Comparison of ENCODE assay signal across 7 mouse cellular contexts in genomic region chr7:49974841-49975440, GRCm38 (mm10). TPM values are rescaled to one million over a fixed set of nuclear protein-coding genes. Genes with fewer than 3 reads are reported as not detected.
DNase-seq lines count a peak whose midpoint lies in the region; ATAC-seq and TF ChIP-seq lines count a peak whose summit lies in the region.

Gene Nell1, plus strand, starts transcription at chr7:49974864.

- no peaks in the 10 kb centered on the region for H3K4me1 ChIP-seq in lung, embryonic 14.5 days (ENCODE audit: insufficient read depth)
- no peaks in the 10 kb centered on the region for H3K4me1 ChIP-seq in embryonic fibroblast, embryonic 13.5 days (ENCODE audit: control insufficient read depth, insufficient read depth, low read length)
- peaks cover 15% of the 10 kb centered on the region; the same call in 1 of the 2 replicates for H3K4me1 ChIP-seq in intestine, embryonic 15.5 days (replicated peaks)
- H3K4me1 ChIP-seq in midbrain, embryonic 11.5 days (ENCODE audit: control insufficient read depth, insufficient read depth, low read length), result peaks cover 9% of the 10 kb centered on the region

- H3K27ac ChIP-seq in lung, embryonic 14.5 days (ENCODE audit: low read depth), result no peak within 1 kb of the TSS
- no peak within 1 kb of the TSS for H3K27ac ChIP-seq in embryonic fibroblast, embryonic 13.5 days (ENCODE audit: insufficient read depth, low read length)
- no peak within 1 kb of the TSS for H3K27ac ChIP-seq in intestine, embryonic 15.5 days
- H3K27ac ChIP-seq in midbrain, embryonic 11.5 days (ENCODE audit: low read depth, low read length), result no peak within 1 kb of the TSS

- 2% methylated on average over 51 of the region's 52 CpGs for WGBS in lung, embryonic 14.5 days
- under 1% methylated on average over 50 of the region's 52 CpGs for WGBS in intestine, embryonic 15.5 days
- WGBS in midbrain, embryonic 11.5 days, result under 1% methylated on average over 52 of the region's 52 CpGs

- H3K36me3 ChIP-seq in lung, embryonic 14.5 days (ENCODE audit: insufficient read depth), result no peaks in the 10 kb centered on the region
- H3K36me3 ChIP-seq in intestine, embryonic 15.5 days, result no peaks in the 10 kb centered on the region
- no peaks in the 10 kb centered on the region for H3K36me3 ChIP-seq in midbrain, embryonic 11.5 days (ENCODE audit: control insufficient read depth, insufficient read depth, low read length)

- peak; percentile 45 for DNase-seq in lung, embryonic 14.5 days
- no peak for DNase-seq in lung, postnatal 36 days
- DNase-seq in midbrain, embryonic 11.5 days (ENCODE audit: low spot score, missing footprints), result peak; percentile 95
- DNase-seq in yolk sac, embryonic 10.5 days (ENCODE audit: low spot score), result peak; percentile 12
- no peak for DNase-seq in adrenal gland, adult 8-10 months

- TF ChIP-seq POLR2A in embryonic fibroblast, embryonic 13.5 days (IDR thresholded peaks at IDR 0.05; ENCODE audit: low read depth, low read length), result no peak

- peak; percentile 10; the same call in 1 of the 2 replicates for TF ChIP-seq CTCF in lung, embryonic 14.5 days (IDR thresholded peaks at IDR 0.05; ENCODE audit: low read depth)
- no peak for TF ChIP-seq CTCF in embryonic fibroblast, embryonic 13.5 days (IDR thresholded peaks at IDR 0.05; ENCODE audit: borderline replicate concordance, insufficient read depth, low read length)

- peak within 1 kb of the TSS; percentile 36 for H3K9ac ChIP-seq in lung, embryonic 14.5 days
- H3K9ac ChIP-seq in intestine, embryonic 15.5 days, result peak within 1 kb of the TSS; percentile 40
- H3K9ac ChIP-seq in midbrain, embryonic 11.5 days (ENCODE audit: low read length), result peak within 1 kb of the TSS; percentile 52

- H3K4me2 ChIP-seq in lung, embryonic 14.5 days, result peak within 1 kb of the TSS; percentile 92
- H3K4me2 ChIP-seq in intestine, embryonic 15.5 days (replicated peaks), result peak within 1 kb of the TSS; percentile 95
- H3K4me2 ChIP-seq in midbrain, embryonic 11.5 days, result peak within 1 kb of the TSS; percentile 78

- H3K27me3 ChIP-seq in lung, embryonic 14.5 days (ENCODE audit: insufficient read depth, low read length), result peaks cover 58% of the 10 kb centered on the region
- peaks cover 29% of the 10 kb centered on the region for H3K27me3 ChIP-seq in intestine, embryonic 15.5 days (replicated peaks)
- peaks cover 37% of the 10 kb centered on the region for H3K27me3 ChIP-seq in midbrain, embryonic 11.5 days (ENCODE audit: control insufficient read depth, insufficient read depth, low read length)

- ATAC-seq in lung, embryonic 14.5 days (ENCODE audit: insufficient read depth), result peak; percentile 60; the same call in 1 of the 2 replicates
- ATAC-seq in intestine, embryonic 15.5 days, result peak; percentile 74
- peak; percentile 80 for ATAC-seq in midbrain, embryonic 11.5 days (ENCODE audit: low FRiP score)

- peak within 1 kb of the TSS; percentile 47 for H3K4me3 ChIP-seq in lung, embryonic 14.5 days (ENCODE audit: low read depth, low read length)
- peak within 1 kb of the TSS; percentile 26 for H3K4me3 ChIP-seq in embryonic fibroblast, embryonic 13.5 days (ENCODE audit: insufficient read depth, low read length)
- peak within 1 kb of the TSS; percentile 50 for H3K4me3 ChIP-seq in intestine, embryonic 15.5 days (replicated peaks)
- peak within 1 kb of the TSS; percentile 52 for H3K4me3 ChIP-seq in midbrain, embryonic 11.5 days (ENCODE audit: low read depth, low read length)

- no peaks in the 10 kb centered on the region for H3K9me3 ChIP-seq in lung, embryonic 14.5 days (ENCODE audit: low read depth, low read length)
- no peaks in the 10 kb centered on the region for H3K9me3 ChIP-seq in intestine, embryonic 15.5 days
- no peaks in the 10 kb centered on the region for H3K9me3 ChIP-seq in midbrain, embryonic 11.5 days (ENCODE audit: control insufficient read depth, low read length)

RNA-seq across cellular contexts. Expression of gene Nell1, which starts in this region (rescaled TPM):
- 2.8 and 3.3 TPM in 2 replicates for polyA plus RNA-seq in lung, embryonic 14.5 days (2014; fragmentation: Nextera tagmentation; extraction: Ambion mirVana)
- polyA plus RNA-seq in embryonic fibroblast, embryonic 13.5 days (2011; ENCODE audit: insufficient read length, low read depth, missing spikeins), result 0.45 and 0.72 TPM in 2 replicates
- 4.0 and 4.3 TPM in 2 replicates for polyA plus RNA-seq in intestine, embryonic 15.5 days (2015; fragmentation: Nextera tagmentation; extraction: Ambion mirVana)
- 2.2 and 2.4 TPM in 2 replicates for polyA plus RNA-seq in midbrain, embryonic 11.5 days (2014; fragmentation: Nextera tagmentation; extraction: Ambion mirVana)
- under 1 TPM; 0.18 to 0.49 (median 0.35) TPM for total RNA-seq in adrenal gland, adult 8-10 months (2022)

Comparison
In these comparisons a context has a peak if more than half of its experiments do, and no peak if none do; other contexts are left out.
1. DNase-seq: peak in lung, embryonic 14.5 days (single experiment), midbrain, embryonic 11.5 days (single experiment) and yolk sac, embryonic 10.5 days (single experiment); none in lung, postnatal 36 days (single experiment) and adrenal gland, adult 8-10 months (single experiment).
2. Peak in every context shown above with its lines, with median percentiles within 50 percentile points of each other: ATAC-seq, H3K4me2 ChIP-seq, H3K4me3 ChIP-seq and H3K9ac ChIP-seq.